Mouse (Mus musculus): ENCODE measurements around the gene Mss51. TPM values are rescaled to one million over a fixed set of nuclear protein-coding genes. Genes with fewer than 3 reads are reported as not detected.
A peak's percentile ranks its signal among the peaks of the same experiment; 100 is the strongest.

Mss51 gene
- 1 to 10 TPM in 1 of 2 experiments, under 1 TPM in 1; 0.89 to 1.1 TPM for total RNA-seq (2021)

DNA sequence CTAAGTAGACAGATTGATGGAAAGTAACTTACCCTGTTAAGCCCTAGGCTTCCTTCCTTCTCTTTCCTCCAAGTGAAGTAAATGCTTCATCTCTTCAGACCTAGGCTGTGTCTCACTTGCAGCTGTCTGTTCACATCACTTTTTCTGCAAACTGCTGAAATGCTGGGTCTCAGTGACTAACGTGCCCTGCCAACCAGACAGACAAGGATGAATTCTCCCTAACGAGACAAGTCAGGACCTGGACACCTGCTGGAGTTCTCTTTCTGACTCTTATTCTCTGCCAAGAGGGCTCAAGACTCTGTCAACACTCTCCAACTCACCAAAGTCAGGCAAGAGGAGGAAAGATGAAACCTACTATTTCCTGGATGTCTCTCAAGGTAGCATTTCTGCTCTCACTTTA lies at the start of gene Mss51:
Gene Mss51, minus strand, starts transcription at position 299 of the 400 bp plus-strand sequence.
- intact Hi-C loops (cut with DNase I) = no loop called here

GRCm38 (mm10) chr14:20546415-20546814 lies 49.7 kb upstream of the Mss51 start, which contains the start of gene Ppp3cb:
TSS of gene Ppp3cb (minus strand) at chr14:20546573.
- intact Hi-C loops (cut with DNase I) = loop anchor here (10.0 kb wide), 1 partner anchor 152 kb away; the partner anchor contains the start of gene Mrps16
- peak; percentile 82 to 88 for DNase-seq (ENCODE audit: low spot score in 2 of 2)

More for the DNA sequence above, at the start of gene Mss51:
- no peak for DNase-seq (ENCODE audit: low spot score in 2 of 2)

GRCm38 (mm10) chr14:20545529-20546331 lies 49.0 kb upstream of the Mss51 start:
- DNase-seq (ENCODE audit: low spot score in 2 of 2) = peak; percentile 83 to 88
- intact Hi-C loops (cut with DNase I) = loop anchor here (10.0 kb wide), 1 partner anchor 151 kb away; the partner anchor contains the start of gene Mrps16

DNA sequence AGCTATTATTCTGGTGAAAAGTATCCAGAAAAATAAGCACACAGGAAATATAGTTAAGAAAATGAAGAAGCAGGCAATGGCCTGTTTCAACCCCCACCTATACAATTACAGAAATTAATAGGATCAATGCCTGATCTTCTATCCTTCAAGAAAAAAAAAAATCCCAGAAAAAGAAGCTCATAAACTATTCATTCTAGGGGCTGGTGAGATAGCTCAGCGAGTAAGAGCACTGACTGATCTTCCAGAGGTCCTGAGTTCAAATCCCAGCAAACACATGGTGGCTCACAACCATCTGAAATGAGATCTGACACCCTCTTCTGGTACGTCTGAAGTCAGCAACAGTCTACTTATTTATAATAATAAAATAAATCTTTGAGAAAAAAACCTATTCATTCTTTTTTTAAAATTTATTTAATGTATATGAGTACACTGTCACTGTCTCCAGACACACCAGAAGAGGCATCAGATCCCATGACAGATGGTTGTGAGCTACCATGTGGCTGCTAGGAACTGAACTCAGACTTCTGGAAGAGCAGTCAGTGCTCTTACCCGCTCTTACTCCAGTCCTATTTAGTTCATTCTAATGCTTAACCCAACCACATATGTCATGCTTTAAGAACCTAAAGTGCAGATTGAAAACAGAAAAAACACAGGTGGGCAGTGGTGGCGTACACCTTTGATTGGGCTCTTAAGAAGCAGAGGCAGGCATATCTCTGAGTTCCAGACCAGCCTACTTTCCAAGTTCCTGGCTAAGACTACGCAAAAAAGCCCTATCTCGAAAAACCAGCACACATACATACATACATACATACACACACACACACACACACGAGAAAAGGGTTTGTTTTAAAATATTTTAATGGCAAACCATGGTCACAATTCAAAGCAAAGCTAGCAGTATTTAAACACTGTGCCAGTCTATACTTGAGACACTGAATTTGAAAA lies 48.0 kb upstream of the Mss51 start:
- intact Hi-C loops (cut with DNase I) = loop anchor here (10.0 kb wide), 1 partner anchor 150 kb away; the partner anchor contains the start of gene Mrps16
- DNase-seq (ENCODE audit: low spot score in 2 of 2) = no peak

DNA sequence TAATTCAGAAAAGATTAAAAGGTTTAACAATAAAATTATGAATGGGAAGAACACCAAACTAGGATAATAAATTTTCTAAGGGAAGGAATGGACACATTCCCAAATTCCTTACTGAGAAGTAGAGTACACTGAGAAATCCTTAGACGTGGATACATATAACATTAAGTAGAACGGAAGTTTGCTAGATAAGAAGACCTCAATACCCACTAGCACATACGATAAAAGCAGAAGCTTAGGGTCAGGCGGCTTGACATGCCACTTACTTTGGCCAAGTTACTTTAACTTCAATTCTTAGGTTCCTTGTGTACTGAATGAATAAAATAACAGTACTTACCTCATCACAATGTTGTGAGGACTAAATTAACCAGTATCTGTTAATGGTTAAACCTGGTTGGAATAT lies 32.9 kb upstream of the Mss51 start:
- intact Hi-C loops (cut with DNase I) = no loop called here
- no peak for DNase-seq (ENCODE audit: low spot score in 2 of 2)

DNA sequence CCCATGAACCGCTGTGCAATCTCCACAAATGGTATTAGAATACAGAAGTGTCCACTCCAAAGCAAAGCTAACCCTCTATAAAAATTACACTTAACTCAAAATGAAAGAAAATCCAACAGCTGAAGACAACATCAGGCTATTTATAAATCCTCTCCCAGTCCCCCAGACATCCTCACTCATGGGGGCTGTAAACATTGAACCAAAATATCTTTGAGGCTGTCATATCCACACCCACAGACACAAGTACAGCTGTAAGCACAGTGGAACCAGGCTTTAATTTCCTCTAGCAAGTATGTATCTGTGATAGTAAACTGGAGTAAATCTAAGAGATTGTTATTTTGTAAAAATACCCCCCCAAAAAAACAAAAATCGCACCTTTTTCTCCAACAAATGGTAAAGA lies 23.5 kb upstream of the Mss51 start:
- intact Hi-C loops (cut with DNase I) = no loop called here
- peak in 1 of 2 experiments; percentile 53 for DNase-seq (ENCODE audit: low spot score in 2 of 2)

DNA sequence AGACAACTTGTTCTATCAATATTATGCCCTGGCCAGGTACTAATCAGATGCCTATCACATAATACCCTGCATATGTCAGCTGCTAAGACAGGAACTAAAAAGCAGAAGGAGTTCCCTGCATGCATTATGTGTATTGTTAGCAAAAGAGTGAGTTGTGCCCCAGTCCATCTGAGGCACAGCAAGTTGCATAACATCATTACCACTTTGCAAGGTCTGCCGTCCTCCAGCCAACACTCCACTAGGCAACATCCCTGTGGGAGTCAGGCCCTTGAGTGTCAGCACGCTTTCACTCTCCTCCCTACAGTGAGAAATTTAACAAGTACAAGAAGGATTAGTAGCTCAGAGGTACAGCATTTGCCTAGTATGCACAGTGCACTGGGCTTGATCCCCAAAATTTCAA lies 11.7 kb upstream of the Mss51 start:
- DNase-seq (ENCODE audit: low spot score in 2 of 2) = peak in 1 of 2 experiments; percentile 15
- intact Hi-C loops (cut with DNase I) = no loop called here

DNA sequence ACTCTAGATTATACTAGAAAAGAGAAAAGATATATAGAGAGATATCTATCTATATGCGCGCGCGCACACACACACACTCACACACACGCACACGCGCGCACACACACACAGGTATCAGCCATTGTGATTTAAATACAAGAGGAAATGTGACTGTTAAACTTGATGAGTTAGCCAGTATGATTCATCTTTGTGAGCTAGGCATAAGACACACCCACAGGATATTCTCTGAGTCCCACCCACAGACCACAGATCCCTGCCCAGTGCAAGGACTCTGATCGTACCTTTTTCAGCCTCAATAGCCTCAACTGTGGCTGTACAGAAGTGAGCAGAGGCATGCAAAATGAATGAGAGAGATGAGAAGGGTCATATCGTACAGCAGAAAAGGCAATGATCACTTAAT lies 6.3 kb upstream of the Mss51 start:
- intact Hi-C loops (cut with DNase I) = no loop called here
- DNase-seq (ENCODE audit: low spot score in 2 of 2) = peak in 1 of 2 experiments; percentile 22

DNA sequence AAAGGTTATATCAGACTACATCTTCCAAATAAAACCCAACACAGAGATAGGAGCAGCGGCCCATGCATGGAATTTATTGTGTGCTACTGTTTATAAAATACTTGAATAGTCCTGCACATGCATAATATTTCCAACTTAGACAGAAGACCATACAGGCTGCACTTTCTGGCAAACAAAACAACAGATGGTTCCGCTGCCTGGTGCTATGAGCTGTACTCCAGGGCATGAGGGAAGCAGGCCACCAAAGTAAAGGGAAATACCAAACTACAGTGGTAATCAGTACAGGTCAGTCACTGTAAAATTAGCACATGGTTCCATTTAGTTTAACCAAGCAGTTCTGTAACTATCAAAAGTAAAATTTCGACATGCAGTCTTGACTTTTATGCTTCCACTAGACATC lies 3.3 kb upstream of the Mss51 start:
- no peak for DNase-seq (ENCODE audit: low spot score in 2 of 2)
- intact Hi-C loops (cut with DNase I) = no loop called here

DNA sequence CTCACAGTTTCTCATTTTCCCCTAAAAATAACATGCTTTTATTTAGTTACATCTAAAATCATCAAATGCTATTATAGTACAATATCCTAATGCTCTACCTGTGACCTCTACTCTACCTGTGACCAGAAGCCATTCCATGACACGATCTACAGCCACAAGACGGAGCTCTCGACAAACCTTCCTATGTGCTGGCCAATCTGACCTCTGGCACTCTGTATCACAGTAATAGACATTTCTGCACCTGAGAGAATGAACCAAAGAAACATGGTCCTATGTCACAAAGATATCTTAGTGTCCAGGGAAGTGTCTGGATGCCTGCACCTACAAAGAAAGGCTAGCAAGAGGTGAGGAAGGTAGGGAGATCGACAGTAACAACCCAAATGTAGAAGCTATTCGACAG lies 10.7 kb downstream of the Mss51 start:
- DNase-seq (ENCODE audit: low spot score in 2 of 2) = no peak
- intact Hi-C loops (cut with DNase I) = no loop called here

GRCm38 (mm10) chr14:20482051-20482751 lies 14.5 kb downstream of the Mss51 start:
- intact Hi-C loops (cut with DNase I) = no loop called here
- no peak for DNase-seq (ENCODE audit: low spot score in 2 of 2)

DNA sequence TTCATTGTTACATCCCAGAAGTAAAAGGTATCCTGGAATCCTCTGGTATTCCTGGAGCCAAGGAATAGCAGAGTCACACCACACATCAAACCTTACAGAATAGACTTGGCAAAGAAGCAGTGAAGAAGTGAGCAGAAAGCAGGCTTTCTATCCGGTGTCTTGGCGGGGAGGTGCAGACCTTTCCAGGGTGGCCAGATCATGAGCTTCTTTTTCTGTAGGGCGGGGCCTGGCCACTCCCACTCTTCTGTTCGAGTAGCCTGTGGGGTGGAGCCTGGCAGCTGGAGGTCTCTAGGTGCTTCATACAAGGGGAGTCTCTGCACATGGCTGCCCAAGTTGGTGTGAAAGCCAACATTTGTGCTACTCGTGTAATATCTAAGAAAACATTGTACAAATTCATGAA lies 15.5 kb downstream of the Mss51 start:
- intact Hi-C loops (cut with DNase I) = no loop called here
- DNase-seq (ENCODE audit: low spot score in 2 of 2) = no peak

DNA sequence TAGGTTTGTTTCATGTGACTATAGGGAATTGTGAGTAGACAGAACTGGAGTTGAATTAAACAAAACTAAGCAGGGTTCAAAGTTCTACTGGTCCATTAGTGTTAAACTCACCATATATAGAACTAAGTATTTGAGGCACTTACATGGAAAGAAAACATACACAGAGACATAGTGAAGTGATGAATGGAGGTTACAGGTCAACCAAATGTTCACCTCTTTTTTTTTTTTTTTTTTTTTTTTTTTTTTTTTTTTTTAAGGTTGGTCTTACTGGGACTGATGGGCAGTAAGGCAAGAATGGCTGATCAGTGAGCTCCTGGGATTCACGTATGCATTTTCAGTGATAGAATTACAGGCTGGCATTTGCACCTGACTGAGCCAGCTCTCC lies 16.5 kb downstream of the Mss51 start:
- intact Hi-C loops (cut with DNase I) = no loop called here
- DNase-seq (ENCODE audit: low spot score in 2 of 2) = no peak

GRCm38 (mm10) chr14:20479291-20480194 lies 17.2 kb downstream of the Mss51 start, which contains the start of gene Anxa7:
TSS of gene Anxa7 (minus strand) at chr14:20480133.
- intact Hi-C loops (cut with DNase I) = no loop called here
- peak; percentile 76 to 79 for DNase-seq (ENCODE audit: low spot score in 2 of 2)

GRCm38 (mm10) chr14:20478801-20479200 lies 17.9 kb downstream of the Mss51 start:
- peak in 1 of 2 experiments; percentile 32 for DNase-seq (ENCODE audit: low spot score in 2 of 2)
- intact Hi-C loops (cut with DNase I) = no loop called here

GRCm38 (mm10) chr14:20478385-20478784 lies 18.3 kb downstream of the Mss51 start:
- intact Hi-C loops (cut with DNase I) = no loop called here
- DNase-seq (ENCODE audit: low spot score in 2 of 2) = no peak

DNA sequence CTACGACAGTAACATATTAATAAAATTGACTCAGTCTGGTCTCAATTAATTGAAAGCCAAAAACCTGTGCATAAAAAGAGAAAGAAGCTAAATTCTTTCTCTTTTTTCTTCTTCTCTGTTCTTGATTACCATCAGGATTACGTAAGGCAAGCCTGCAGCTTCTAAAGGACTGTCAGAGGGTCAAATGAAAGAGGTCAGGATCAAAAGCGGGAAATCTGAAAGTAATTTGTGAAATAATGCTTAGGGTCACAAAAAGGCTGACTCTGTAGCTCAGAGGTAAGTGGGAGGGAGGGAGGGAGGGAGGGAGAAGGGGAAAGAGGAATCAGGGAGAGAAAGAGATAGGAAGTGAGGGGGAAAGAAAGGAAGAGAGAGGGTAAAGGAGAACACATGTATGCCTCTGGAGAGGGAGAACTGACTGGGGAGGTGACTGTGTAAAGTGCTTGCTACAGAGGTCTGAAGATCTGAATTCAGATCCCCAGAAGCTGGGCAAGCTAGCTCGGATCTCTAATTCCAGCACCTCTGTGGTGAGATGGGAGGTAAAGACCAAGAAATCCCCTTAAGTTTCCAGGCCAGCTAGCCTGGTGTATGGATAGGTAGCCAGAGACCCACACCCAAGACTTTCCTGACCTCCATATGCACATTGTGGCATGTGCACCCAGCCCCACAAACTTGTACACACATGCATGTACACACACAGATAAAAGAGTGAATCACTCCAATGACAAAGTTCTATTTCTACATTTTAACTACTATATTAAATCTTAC lies 19.3 kb downstream of the Mss51 start:
- no peak for DNase-seq (ENCODE audit: low spot score in 2 of 2)
- intact Hi-C loops (cut with DNase I) = no loop called here

DNA sequence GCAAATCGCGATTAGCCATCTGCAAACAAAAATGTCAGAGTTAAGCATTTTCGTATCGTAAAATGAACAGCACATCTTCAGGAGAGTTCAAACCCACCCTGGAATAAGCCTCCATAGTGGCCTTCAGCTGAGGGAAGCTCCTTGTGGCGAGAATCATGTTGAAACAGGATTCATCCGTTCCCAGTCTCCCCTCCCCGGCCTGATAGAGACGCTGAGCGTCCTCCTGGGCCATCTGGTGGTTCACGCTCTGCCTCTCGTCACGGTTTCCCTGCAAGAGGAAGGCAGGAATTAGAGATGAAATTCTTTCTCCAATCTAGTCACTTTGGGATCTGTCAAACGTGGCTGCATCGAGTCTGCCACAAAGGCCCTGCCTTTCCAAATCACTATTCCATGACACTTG lies 36.5 kb downstream of the Mss51 start:
- intact Hi-C loops (cut with DNase I) = no loop called here
- DNase-seq (ENCODE audit: low spot score in 2 of 2) = no peak
